Mouse (Mus musculus): ENCODE results near the gene Higd1a.

The Higd1a gene

DNA sequence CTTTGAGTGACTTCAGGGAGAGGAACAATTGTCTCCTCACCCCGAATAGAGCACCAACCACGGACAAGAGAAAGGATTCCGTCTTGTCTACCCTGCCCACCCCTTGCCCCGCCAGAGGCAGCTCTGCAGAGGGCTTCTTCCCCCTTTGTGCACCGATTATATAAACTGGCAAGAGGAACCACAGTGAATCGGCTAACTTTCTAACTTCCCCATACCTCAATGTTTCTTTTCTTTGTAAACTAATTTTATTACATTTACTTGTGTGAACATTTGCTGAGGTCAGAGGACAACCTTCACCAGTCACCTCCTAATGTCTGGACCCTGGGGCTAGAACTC, at the start of gene Higd1a:
TSS of gene Higd1a (minus strand) at position 210 of the 336 bp plus-strand sequence.
- DNase-seq = no peak

DNA sequence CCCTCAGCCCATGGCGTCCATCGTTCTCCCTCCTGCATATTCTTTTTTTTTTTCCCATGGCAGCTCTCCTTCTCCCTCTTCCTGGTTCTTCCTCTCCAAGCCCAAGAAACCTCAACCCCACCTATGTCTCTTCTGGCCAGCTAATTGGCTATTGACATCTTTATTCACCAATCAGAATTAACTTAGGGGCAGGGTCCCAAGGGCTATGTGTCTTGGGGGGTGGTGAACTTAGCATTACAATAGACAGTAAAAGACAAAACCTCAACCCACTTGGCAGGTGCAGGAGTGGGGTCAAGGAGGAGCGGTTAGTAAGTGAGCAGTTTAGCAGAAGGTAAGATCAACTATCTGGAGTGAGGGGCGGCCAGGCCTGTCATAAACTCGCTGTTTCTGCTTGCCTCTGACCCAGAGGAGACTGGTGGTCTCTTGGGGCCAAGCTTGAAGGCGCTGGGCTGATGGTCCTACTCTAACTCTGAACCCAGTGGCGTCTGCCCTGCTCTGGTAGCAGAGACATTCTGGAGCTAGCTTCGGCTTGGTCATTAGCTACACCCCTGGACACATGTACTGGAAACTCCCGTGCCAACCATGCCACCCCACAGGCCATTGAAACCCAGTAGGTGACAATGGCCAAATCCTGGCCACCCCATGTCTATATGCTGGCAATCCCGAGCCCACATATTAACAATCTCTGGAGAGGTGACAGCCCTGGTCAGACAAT, 49.4 kb upstream of the Higd1a start:
- DNase-seq = peak; percentile 78

DNA sequence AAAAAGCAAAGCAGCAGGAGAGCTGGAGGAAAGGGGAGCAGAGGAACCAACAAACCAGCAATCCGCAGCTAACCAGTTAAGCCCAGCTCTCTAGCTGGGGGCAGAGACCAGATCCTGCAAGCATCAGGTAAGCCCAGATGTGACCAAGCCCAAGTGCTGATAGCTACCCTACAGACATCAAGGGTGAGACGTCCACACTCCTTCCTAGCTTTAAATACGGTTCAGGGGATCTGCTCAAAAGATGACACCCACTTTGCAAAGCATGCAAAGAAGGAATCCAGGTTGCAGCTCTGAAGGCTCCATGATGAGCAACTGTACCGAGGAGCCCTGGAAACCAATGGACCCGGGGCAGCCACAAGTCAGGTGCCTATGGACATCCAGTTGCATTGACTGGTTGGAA, 48.3 kb upstream of the Higd1a start:
- peak; percentile 70 for DNase-seq

DNA sequence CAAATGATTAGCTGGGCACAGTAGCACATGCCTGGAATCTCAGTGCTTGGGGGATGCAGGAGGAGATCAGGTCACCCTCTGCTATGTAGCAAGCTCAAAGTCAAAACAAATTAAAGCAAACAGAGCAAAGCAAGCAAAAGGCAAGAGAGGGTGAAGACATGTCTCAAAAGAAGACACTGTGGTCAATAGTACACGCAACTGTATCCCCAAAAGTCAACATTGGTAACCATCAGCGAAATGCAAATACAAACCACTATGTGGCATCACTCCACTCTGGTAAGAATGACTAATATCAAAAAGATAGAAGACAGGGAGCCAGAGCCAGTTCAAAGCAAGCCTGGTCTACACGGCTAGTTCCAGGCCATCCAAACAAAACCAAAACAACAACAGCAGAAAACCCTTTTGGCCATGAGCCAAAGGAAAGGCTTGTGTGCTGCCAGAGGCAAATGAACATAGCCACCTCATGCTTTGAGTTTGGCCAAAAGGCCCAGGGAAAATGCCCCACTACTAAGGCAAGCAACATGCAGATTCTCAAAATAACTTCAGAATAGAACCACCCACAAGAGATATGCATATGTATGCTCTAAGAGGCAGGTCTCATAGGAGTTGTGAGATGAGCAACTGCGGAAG, 47.5 kb upstream of the Higd1a start:
- peak; percentile 76 for DNase-seq

DNA sequence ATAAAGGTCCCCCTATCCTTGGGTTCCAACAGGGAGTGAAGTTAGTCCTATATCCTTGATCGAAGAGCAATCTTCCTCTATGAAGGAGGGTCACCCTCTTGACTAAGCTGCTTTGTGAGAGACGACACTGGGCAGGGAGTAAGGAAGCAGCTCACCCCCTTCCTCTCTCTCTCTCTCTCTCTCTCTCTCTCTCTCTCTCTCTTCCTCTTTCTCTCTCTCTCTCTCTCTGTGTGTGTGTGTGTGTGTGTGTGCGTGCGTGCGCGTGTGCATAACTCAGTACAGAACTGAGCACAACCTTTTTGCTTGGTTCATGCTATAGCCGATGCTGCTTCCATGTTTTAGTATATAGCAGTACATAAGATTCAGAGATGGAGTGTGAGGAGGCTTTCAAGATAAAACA, 46.8 kb upstream of the Higd1a start:
- no peak for DNase-seq

DNA sequence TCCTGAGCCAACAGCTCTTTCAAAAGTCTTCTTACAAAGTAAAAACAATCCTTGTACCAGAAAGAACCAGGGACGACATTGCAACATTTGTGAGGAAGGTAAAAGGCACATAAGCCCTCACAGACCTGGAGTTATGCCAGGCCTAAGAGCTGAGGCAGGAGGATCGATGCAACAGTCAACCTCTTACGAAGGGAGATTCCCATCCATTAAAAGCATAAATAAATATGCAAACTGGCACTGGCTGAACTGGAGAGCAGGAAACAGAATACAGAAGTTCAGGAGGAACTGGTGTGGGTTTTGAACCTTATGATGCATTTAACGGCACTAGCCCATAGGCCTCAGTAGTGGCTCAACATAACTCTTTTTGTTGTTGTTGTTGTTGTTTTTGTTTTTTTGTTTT, 46.2 kb upstream of the Higd1a start:
- DNase-seq = no peak

DNA sequence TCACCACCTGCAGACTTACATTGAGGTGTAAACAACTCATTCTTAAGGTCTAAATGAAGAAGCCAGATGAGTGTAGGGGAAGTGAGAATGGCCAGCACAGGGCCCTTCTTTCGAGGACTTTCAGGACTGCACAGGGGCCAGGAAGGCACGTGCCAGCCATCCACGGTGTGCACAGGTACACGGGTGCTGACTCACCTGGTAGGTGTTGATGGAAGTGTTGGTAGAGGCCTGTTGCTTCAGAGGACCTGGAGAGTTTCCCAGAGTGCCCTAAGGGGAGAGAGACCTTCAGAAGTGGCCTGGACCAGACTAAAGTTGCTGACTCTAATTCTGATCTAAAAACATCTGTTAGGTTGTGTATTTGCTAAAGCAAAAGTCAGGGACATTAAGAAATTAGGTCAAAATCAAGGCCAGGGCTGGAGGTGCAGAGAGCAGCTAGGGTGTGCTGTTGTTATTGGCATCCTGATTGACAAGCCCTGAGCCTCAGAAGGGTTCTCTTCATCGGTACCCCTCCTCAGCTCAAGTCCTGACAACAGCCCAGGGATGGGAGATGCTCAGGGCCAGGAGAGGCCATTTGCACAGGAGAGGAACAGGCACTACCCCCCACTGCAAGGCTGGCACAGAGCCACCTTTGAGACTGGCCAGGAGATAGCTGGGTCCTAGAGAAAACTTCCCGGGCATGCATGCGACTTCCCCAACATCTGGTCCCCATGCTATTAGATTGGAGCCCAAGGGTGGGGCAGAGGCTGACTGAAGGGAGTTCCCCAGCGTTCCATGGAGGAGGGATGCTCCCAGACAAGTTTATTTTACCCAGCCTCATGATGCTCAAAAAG, 45.5 kb upstream of the Higd1a start:
- peak; percentile 96 for DNase-seq

DNA sequence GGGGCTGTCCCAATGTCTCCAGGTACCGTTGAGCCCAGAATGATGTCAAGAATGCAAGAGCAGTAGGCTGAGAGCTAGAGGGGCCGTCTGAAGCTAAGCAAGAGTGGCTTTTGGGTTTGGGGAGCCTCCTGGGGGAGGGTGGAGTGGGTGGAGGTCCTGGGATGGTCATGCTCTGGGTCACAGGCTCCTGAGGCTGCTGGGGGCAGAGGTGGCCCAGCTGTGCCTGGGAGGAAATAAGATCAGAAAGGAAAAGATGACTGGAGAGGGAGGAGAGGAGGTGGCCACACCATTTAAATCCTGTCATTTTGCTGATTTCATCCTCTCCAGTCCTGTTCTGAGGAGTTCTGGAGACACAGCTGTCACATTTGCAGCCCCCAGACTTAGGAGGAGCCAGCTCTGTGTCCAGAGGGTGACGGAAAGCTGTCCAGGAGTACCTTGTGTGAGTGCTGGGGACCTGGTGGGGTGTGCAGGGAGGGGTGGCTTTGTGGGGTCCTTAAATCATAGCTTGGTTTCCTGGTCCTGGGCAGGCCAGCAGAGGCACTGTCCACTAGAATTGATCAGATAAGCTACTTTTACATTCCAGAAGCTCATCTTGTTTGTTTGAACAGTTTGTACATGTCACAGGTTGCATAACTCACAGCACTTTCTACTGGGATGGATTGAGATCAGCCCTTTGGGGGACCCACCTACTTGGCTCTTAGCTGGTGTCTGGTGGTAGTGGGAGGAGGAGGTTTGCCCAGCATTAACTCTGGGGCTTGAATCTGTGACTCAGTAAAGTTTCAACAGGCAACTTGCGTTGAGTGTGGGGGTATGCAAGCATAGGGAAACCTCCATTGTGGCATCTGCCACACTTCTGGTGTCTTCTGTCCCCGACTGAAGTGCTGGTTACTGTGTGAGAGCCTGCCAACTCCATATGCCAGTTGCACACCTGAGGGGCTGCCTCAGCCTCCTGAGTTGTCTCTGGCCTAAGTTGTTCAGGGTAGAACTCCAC, 43.8 kb upstream of the Higd1a start:
- peak; percentile 91 for DNase-seq

DNA sequence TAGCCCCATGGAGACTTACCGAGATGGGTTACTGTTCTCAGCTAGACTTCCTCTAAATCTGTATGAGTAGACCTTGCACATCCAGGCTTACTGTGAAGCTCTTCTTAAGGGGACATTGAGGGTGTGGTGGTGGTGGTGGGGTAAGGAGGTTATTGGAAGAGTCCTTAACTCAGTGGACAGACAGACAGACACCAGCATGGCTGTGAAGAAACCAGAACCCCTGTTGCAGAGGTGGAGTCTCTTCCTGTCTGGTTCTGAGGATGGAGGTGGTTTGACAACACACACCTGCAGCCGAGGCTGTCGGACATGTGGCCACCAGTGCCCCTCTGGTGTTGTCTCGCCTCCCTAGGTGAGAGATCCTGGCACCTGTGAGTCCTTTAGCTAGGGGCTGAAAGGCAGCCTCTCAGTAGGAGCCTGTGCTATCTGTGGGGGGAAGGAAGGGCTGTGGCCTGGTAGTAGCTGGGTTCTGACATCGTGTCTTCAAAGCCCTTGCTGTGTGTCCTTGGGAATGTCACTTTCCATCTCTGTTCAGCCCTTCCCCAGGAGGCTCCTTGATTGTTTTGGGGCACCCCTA, 42.2 kb upstream of the Higd1a start:
- DNase-seq = peak; percentile 86

DNA sequence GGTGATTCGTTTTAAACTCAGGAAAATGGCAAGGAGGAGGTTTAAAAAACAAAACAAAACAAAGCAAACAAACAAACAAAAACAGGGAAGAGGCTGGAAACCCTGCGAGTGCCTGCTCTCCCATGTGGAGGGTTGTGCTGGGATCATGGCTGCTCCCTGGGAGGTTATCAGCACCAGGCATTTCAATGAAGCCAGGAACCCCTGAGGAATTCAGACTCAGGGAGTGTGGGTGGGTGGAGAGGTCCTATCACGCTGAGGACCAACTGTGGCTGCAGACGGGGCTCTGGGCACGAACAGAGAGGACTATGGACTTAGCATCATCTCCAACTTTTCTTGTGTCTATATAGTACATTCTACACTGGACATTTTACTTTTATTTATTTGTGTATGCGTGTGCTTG, 41.1 kb upstream of the Higd1a start:
- peak; percentile 70 for DNase-seq

DNA sequence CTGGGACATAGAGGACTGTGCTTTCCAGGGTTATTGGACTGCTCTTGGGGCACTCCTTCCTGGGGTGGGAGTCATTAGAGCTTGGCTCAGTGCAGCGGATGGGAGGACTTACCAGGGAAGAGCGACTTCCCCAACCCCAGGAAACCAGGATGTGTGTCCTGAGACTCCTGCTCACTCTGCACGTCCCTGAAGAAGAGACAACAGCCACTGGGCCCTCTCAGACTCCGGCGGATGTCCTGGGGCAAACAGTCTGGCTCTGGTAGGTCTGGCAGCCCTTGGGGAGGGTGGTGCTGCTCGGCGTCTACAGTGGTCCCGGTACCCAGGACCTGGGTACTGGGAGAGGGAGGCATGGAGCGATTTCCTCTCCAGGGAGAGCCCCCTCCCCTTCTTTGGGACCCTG, 40.1 kb upstream of the Higd1a start, which contains the start of gene Ackr2:
TSS of gene Ackr2 (plus strand) at position 111 of the 400 bp plus-strand sequence.
- peak; percentile 94 for DNase-seq

DNA sequence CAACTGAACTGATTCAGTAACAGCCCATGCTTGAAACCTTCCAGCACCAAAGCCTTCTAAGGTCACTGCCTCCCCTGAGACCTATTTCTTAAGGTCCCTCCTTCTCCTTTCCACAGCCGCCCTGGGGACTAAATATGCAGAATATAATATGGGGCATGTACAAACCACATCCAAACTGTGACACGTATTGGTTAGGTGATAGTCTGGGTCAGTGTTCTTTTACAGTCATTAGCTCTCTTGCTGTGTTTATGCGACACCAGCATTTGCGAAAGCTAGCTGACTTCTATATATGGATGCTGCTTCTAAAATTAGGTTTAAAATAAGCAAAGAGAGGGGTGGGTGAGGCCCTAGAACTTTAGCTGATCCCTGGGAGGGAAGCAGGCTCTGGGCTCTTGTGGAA, 38.7 kb upstream of the Higd1a start:
- peak; percentile 88 for DNase-seq

DNA sequence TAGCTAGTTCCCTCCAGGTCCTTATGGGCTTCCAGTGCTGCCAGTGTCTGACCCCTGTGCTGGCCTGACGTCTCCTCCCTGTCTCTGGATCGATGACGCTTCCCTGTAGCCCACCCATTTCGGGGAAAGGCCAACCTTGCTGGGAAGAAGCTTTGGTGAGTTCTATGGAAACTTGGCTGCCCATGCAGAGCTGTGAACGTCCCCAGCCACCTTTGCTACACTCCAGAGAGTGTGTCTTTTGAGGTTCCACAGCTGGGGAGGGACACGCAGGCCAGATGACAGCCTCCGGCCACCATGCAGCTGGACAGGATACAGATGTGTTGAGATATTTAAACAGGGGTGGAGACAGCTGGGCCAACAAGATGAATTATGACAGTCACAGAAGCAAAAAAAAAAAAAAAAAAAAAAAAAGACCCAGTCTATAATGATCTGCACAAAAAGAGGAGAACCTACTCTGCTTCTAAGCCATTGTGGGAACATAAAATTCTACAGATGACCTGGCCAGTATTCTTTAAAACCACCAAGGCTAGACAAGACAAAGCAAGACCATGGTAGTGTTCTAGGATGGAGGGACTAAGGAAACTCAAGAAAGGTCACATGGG, 37.3 kb upstream of the Higd1a start:
- DNase-seq = peak; percentile 96

DNA sequence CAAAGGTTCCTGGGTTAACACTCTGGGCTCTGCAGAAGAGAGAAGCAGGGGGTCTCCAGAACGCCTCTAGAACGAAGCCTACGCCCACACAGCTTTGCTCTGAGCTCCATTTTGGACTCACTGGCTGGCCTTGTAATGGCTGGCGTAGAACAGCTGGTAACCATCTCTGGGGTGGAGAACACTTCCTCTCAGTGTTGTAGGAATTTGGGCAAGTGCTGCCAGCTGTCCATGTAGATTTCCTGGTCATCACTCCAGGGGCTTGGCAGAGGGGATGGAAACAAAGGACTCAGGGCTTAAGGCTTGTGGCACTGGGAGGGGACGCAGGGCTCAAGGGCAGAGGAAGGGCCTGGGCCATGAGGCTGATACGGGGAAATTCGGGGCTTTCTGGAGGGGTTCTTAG, 36.3 kb upstream of the Higd1a start:
- DNase-seq = peak; percentile 96

DNA sequence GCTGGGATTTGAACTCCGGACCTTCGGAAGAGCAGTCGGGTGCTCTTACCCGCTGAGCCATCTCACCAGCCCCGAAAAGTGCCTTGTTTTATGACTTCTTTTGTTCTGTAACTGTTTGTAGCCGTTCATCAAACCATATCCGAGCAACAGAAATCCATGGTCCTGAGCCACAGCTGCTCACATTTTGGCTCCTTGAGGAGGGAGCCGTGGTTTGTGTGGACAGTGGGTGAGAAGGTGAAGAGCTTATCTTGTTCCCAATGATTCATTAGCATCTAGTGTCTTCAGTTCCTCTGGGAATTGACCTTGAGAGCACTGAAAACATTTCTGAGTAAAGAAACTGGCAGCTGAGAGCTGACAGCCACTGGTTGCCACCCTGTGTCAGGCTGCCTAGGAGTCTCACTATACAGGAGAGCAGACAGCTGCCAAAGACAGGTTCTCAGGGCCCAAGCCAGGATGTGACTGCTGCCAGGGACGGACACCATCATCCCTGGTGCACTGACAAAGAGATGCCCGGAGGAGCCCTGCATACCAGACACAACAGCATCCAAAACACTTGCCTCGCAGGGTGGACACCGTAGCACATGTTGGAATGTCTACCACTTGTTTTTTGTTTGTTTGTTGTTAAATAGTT, 34.0 kb upstream of the Higd1a start:
- DNase-seq = peak; percentile 92

DNA sequence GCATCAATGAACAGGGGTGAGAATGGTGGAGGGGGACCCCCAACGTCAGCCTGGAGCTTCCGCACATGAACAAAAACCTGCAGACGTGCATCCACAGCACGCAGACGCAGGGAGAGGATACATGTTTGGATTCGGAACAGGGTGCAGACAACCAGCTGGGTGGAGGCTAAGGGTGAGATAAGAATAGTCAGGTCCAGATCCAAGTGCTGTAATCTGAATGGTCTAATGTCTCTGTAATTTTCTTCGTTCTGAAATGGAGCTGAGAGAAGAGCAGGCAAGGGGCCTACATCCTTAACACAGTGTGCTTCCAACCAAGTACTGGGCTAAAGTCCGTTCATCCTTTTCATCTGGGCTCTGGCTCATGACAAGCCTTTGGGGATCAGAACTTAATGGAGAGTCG, 33.1 kb upstream of the Higd1a start:
- DNase-seq = peak; percentile 93

DNA sequence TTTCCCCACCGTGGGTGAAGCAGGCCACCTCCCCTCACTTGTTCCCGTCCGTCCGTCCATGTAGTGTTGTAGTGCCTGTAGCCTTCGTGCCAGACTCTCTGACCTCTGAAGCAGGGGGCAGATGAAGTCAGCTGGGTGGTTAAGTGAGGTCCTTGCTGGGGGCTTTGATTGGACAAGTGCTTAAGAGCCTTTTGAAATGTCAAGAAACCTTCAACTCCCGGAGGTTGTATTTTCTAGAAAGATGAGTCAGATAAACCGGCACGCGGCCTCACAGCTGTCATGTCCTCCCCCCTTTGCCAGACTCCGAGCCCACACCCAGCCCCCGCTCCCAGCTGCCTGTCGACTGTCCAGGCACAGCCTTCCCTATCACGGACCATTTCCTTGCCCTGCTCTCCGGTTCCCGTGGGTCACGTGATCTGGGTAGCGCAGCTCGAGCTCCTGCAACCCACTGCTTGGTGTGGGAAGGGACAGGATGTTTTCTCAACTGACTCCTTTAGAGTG, 32.3 kb upstream of the Higd1a start:
- DNase-seq = peak; percentile 98

DNA sequence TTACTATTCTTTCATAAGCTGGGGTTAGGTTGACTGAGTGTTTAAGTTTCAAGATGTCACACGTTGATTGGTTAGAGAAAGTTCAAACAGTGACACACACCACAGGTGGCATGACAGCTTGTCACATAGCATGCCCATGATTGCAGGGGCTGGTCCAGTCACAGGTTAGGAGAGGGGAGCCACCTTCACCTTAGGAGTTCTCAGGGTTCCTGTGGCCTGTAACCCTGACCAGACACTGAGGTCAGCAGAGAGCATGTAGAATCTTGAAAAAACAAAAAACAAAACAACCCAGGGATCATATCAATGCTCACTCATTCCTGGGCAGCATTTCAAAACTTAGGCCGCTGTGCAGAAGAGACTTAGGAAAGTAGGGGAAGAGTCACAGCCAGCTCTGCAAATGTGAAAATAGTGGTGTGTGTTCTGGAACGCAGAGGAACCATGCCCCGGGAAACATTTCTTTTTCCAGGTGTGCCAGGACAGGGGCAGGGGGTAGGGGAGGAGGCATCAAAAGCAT, 31.8 kb upstream of the Higd1a start:
- no peak for DNase-seq

DNA sequence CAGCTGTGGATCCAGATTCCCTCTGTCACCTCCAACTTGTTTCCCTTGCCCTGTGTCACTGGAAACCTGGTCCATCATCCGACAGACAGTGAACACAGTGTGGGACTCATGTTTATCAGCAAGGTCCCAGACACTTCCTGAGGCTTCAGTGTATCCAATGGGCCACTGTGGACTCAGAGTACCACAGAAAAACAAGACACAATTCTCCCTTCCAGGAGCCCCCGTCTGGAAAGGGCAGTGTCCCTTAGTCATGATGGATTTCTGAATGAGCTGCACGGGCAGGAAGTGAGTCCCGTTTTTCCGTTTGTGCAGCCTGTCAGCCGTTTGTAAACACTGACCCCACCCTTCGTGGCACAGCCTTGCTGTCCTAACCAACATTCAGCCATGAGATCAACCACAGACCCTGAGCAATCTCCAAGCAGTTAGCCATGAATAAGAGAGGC, 23.9 kb upstream of the Higd1a start:
- DNase-seq = peak; percentile 96

DNA sequence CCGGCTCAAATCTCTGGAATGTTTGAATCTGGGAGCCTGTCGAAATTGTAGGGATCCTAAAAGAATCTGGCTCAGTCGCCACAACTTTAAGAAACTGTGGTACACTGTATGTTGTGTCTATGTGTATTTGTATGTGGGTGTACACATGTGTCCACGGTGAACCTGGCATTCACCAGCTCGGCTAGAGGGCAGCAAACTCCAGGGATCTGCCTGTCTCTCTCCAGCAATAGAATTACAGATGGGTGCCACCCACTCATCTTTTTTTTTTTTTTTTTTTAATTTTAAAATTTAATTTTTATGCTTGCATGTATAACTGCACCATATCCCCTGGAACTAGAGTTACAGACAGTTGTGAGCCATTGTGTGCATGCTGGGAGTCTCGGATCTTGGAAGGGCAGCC, 23.1 kb upstream of the Higd1a start:
- peak; percentile 86 for DNase-seq

DNA sequence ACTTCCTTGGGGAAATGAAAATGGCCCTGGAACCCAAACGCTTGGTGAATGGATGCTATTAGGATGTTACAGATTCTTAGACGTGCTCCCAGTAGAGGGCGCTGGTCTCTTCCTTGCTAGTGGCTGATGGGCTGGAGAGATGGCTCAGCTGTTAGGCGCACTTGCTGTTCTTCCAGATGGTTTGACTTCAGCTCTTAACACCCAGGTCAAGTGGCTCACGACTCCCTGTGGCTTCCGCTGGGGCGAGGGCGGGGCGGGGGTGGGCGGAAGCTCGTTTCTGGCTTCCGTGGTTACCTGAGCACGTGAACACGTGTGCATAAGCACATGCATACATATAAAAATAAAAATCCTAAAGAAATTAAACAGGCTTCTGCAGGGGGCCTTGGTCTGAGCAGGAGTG, 22.7 kb upstream of the Higd1a start:
- DNase-seq = peak; percentile 98
